Mouse (Mus musculus): ENCODE data around the gene Tubgcp3. TPM values are rescaled to one million over a fixed set of nuclear protein-coding genes. Genes with fewer than 3 reads are reported as not detected.
"Not testable (repeated sequence)": the region's sequence is repeated elsewhere in the genome, so short reads cannot be mapped to it uniquely, and the experiment has no call there.

Tubgcp3 gene
- total and polyA plus RNA-seq, 2 experiments, result 19.1 to 21.9 TPM

DNA sequence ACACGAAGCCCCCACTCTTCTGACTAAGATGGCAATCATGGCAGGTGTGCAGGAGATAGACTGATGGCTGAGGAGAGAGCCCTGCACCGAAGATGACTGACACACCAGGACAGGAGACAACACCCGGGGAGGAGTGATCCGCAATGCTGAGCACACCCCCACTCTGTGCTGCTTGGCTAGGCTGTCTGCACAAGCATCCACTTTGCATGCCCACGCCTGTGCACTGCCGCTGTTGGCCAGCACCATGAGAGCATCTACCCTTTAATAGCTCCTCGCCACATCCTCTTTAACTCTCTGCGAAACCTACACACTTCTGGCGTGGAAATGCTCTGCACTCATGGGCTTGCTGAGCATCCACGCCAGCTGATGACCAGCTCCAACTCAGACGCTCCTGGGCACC lies 33.6 kb downstream of the Tubgcp3 start:
- Histone ChIP-seq H3K4me1 (ENCODE audit: control insufficient read depth, insufficient read depth, low read length) (no peaks in the 10 kb centered on the region), H3K79me2 (ENCODE audit: control insufficient read depth, insufficient read depth, low read length) (no peaks in the 10 kb centered on the region), H3K4me3 (ENCODE audit: insufficient read depth, low read depth, low read length) (no peak overlapping the region), H3K9ac (ENCODE audit: low read depth, low read length) (no peak overlapping the region), H3K27me3 (ENCODE audit: control insufficient read depth, insufficient read depth, low read length) (no peaks in the 10 kb centered on the region), H3K36me3 (ENCODE audit: control insufficient read depth, insufficient read depth, low read length) (peaks cover 16% of the 10 kb centered on the region; the same call in 1 of the 2 replicates), H3K27ac (replicated peaks; ENCODE audit: insufficient read depth, low read depth, low read length) (no peak overlapping the region)
- WGBS, result 92% methylated on average over 11 of the region's 11 CpGs
- TF ChIP-seq POLR2A (IDR thresholded peaks at IDR 0.05; ENCODE audit: extremely low read depth, insufficient read depth, low read length), result no peak
- no peak for TF ChIP-seq CTCF (IDR thresholded peaks at IDR 0.05; ENCODE audit: low read depth, low read length)
- no peak for DNase-seq (ENCODE audit: extremely low read depth, low read depth, low spot score)

GRCm38 (mm10) chr8:12635366-12635765 lies 36.7 kb downstream of the Tubgcp3 start:
- TF ChIP-seq POLR2A (IDR thresholded peaks at IDR 0.05; ENCODE audit: extremely low read depth, insufficient read depth, low read length), result no peak
- Histone ChIP-seq H3K36me3 (ENCODE audit: control insufficient read depth, insufficient read depth, low read length) (peaks cover 15% of the 10 kb centered on the region; the same call in 1 of the 2 replicates), H3K79me2 (ENCODE audit: control insufficient read depth, insufficient read depth, low read length) (no peaks in the 10 kb centered on the region), H3K4me3 (ENCODE audit: insufficient read depth, low read depth, low read length) (no peak overlapping the region), H3K4me1 (ENCODE audit: control insufficient read depth, insufficient read depth, low read length) (no peaks in the 10 kb centered on the region), H3K9ac (ENCODE audit: low read depth, low read length) (no peak overlapping the region), H3K27ac (replicated peaks; ENCODE audit: insufficient read depth, low read depth, low read length) (no peak overlapping the region), H3K27me3 (ENCODE audit: control insufficient read depth, insufficient read depth, low read length) (no peaks in the 10 kb centered on the region)
- 97% methylated on average over 2 of the region's 2 CpGs for WGBS
- DNase-seq (ENCODE audit: extremely low read depth, low read depth, low spot score), result no peak

DNA sequence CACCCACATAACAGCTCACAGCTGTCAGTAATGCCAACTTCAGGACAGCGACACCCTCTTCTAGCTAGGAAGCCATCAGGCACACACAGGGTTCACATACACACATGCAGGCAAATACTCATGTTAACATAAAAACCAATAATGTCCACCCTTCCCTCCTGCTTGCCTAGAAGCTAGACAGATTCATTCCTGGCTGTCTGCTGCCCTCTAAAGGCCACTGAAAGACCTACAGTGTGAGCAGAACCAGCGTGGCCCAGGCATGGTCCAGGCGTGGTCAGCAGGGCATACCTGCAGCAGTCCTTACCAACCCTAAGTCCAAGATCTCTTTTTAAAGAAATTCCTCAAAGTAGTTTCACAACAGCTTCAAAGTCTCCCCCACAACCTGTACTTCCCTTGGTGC lies 43.0 kb downstream of the Tubgcp3 start:
- H3K4me3 ChIP-seq (ENCODE audit: insufficient read depth, low read depth, low read length), result no peak overlapping the region
- H3K36me3 ChIP-seq (ENCODE audit: control insufficient read depth, insufficient read depth, low read length), result peaks cover 5% of the 10 kb centered on the region; the same call in 1 of the 2 replicates
- H3K4me1 ChIP-seq (ENCODE audit: control insufficient read depth, insufficient read depth, low read length), result no peaks in the 10 kb centered on the region
- WGBS, result 57% methylated on average over 3 of the region's 3 CpGs
- H3K27me3 ChIP-seq (ENCODE audit: control insufficient read depth, insufficient read depth, low read length), result no peaks in the 10 kb centered on the region
- TF ChIP-seq POLR2A (IDR thresholded peaks at IDR 0.05; ENCODE audit: extremely low read depth, insufficient read depth, low read length), result no peak
- peak; percentile 82 for TF ChIP-seq CTCF (IDR thresholded peaks at IDR 0.05; ENCODE audit: low read depth, low read length)
- DNase-seq (ENCODE audit: extremely low read depth, low read depth, low spot score), result peak; percentile 23
- H3K27ac ChIP-seq (replicated peaks; ENCODE audit: insufficient read depth, low read depth, low read length), result no peak overlapping the region
- no peaks in the 10 kb centered on the region for H3K79me2 ChIP-seq (ENCODE audit: control insufficient read depth, insufficient read depth, low read length)
- H3K9ac ChIP-seq (ENCODE audit: low read depth, low read length), result no peak overlapping the region

DNA sequence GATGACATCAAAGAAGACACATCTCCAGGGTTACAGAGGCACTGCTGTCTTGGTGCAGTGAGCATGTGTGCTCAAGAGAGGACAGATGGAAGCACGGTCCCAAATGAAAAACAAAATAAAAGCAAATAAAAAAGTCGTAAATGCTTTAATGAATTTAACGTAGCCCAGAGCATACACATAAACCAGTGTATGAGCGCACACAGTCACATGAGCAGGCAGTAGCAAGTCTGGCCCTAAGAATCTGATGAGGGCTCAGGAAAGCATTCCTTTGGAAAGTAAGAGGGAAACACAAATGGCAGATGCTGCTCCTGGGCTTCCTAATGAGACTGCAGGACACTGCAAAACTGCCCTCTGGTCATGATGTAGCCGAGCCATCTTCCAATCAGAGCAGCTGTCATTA lies 46.2 kb downstream of the Tubgcp3 start:
- Histone ChIP-seq H3K79me2 (ENCODE audit: control insufficient read depth, insufficient read depth, low read length) (no peaks in the 10 kb centered on the region), H3K36me3 (ENCODE audit: control insufficient read depth, insufficient read depth, low read length) (peaks cover 18% of the 10 kb centered on the region)

GRCm38 (mm10) chr8:12621550-12622222 lies 50.4 kb downstream of the Tubgcp3 start:
- no peak overlapping the region for H3K9ac ChIP-seq (ENCODE audit: low read depth, low read length)
- H3K4me3 ChIP-seq (ENCODE audit: insufficient read depth, low read depth, low read length), result no peak overlapping the region
- H3K27me3 ChIP-seq (ENCODE audit: control insufficient read depth, insufficient read depth, low read length), result no peaks in the 10 kb centered on the region
- H3K27ac ChIP-seq (replicated peaks; ENCODE audit: insufficient read depth, low read depth, low read length), result no peak overlapping the region
- WGBS, result 95% methylated on average over 18 of the region's 18 CpGs
- no peak for DNase-seq (ENCODE audit: extremely low read depth, low read depth, low spot score)
- H3K36me3 ChIP-seq (ENCODE audit: control insufficient read depth, insufficient read depth, low read length), result peaks cover 24% of the 10 kb centered on the region
- H3K79me2 ChIP-seq (ENCODE audit: control insufficient read depth, insufficient read depth, low read length), result no peaks in the 10 kb centered on the region
- TF ChIP-seq POLR2A (IDR thresholded peaks at IDR 0.05; ENCODE audit: extremely low read depth, insufficient read depth, low read length) (no peak), CTCF (IDR thresholded peaks at IDR 0.05; ENCODE audit: low read depth, low read length) (no peak)
- no peaks in the 10 kb centered on the region for H3K4me1 ChIP-seq (ENCODE audit: control insufficient read depth, insufficient read depth, low read length)

More for the DNA sequence above, 46.2 kb downstream of the Tubgcp3 start:
- H3K9ac ChIP-seq (ENCODE audit: low read depth, low read length), result no peak overlapping the region
- H3K4me1 ChIP-seq (ENCODE audit: control insufficient read depth, insufficient read depth, low read length), result no peaks in the 10 kb centered on the region
- no peak for DNase-seq (ENCODE audit: extremely low read depth, low read depth, low spot score)
- H3K27ac ChIP-seq (replicated peaks; ENCODE audit: insufficient read depth, low read depth, low read length), result no peak overlapping the region
- H3K4me3 ChIP-seq (ENCODE audit: insufficient read depth, low read depth, low read length), result no peak overlapping the region
- 94% methylated on average over 5 of the region's 5 CpGs for WGBS
- TF ChIP-seq POLR2A (IDR thresholded peaks at IDR 0.05; ENCODE audit: extremely low read depth, insufficient read depth, low read length) (no peak), CTCF (IDR thresholded peaks at IDR 0.05; ENCODE audit: low read depth, low read length) (no peak)
- no peaks in the 10 kb centered on the region for H3K27me3 ChIP-seq (ENCODE audit: control insufficient read depth, insufficient read depth, low read length)

DNA sequence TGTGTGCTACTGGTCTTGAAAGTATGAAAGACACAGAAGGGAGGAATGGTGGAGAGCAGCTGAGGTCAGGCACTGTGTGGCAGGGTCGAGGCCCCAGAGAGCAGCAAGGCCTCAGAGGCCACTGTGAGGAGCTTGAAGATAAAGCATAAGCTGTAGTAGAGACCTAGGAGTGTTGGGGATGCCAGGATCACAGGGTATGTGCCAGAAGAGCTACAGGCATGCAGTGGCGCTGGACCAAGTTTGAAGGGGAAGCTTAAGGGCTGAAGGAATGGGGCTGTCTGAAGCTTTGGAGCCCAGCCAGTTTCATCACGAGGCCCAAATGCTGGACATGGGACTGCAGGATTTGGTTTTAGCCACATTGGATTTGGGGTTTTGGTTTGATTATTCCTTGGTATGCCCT lies 54.7 kb downstream of the Tubgcp3 start:
- H3K36me3 ChIP-seq (ENCODE audit: control insufficient read depth, insufficient read depth, low read length), result peaks cover 22% of the 10 kb centered on the region
- H3K4me3 ChIP-seq (ENCODE audit: insufficient read depth, low read depth, low read length); H3K79me2 ChIP-seq (ENCODE audit: control insufficient read depth, insufficient read depth, low read length); H3K27ac ChIP-seq (replicated peaks; ENCODE audit: insufficient read depth, low read depth, low read length); H3K9ac ChIP-seq (ENCODE audit: low read depth, low read length); DNase-seq (ENCODE audit: extremely low read depth, low read depth, low spot score); H3K27me3 ChIP-seq (ENCODE audit: control insufficient read depth, insufficient read depth, low read length); H3K4me1 ChIP-seq (ENCODE audit: control insufficient read depth, insufficient read depth, low read length): not testable (repeated sequence)
- WGBS, result 97% methylated on average over 3 of the region's 3 CpGs
